Mouse (Mus musculus): ENCODE measurements around the gene Cct5. TPM values are rescaled to one million over a fixed set of nuclear protein-coding genes. Genes with fewer than 3 reads are reported as not detected.
"Not testable (repeated sequence)": the region's sequence is repeated elsewhere in the genome, so short reads cannot be mapped to it uniquely, and the experiment has no call there.

The Cct5 gene
- polyA plus RNA-seq, 1 experiment from 2014 or later: 574 TPM

DNA sequence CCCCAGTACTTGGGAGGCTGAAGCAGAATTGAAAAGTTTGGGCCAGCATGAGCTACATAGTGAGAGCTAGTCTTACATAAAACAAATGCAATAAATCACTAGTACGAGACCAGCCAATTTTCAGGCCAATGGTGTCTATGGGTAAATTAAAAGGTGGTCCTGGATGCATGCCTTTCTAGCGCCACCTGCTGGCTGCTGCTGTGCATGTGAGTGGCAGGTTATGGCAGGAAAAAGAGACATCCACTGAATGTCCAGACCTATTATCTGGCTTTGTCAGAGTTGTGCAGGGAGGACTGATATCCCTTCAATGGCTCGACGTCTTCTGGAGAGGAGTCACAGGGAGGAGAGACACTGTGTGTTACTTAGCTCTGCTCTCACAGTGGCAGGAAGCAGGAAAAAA, 15.1 kb downstream of the Cct5 start:
- Histone ChIP-seq H3K27ac (ENCODE audit: low read length) (no peak overlapping the region), H3K36me3 (ENCODE audit: insufficient read depth, low read length) (peaks cover 24% of the 10 kb centered on the region), H3K4me1 (ENCODE audit: insufficient read depth, low read length) (0 out of 2 replicates have a peak, but pooled peaks cover 3% of the 10 kb centered on the region), H3K9ac (replicated peaks; ENCODE audit: low read length) (no peak overlapping the region), H3K9me3 (ENCODE audit: low read length) (no peaks in the 10 kb centered on the region), H3K4me3 (ENCODE audit: low read length) (no peak overlapping the region), H3K27me3 (ENCODE audit: insufficient read depth, low read length) (no peaks in the 10 kb centered on the region), H3K4me2 (replicated peaks; ENCODE audit: low read depth, low read length) (no peak overlapping the region)
- 5% methylated on average over 4 of the region's 4 CpGs for WGBS
- ATAC-seq (ENCODE audit: low FRiP score, low TSS enrichment): peak; percentile 49; the same call in 1 of the 2 replicates

DNA sequence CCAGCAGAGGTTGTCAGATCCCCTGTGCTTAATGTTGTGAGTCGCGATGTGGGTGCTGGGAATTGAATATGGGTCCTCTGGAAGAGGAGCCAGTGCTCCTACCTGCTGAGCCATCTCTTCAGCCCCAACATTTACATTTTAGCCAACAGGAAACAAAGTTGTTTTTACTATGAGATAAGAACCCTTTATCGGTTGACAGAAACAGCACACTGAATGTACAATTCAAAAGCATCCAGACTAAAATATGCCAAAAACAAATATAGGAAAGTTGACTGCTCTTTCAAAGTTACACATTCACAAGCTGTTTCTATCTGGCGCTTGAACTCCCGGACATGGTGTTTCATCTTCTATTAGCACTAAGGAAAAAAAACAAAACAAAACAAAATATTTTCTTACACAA, 15.5 kb downstream of the Cct5 start:
- Histone ChIP-seq H3K27me3 (ENCODE audit: insufficient read depth, low read length) (no peaks in the 10 kb centered on the region), H3K36me3 (ENCODE audit: insufficient read depth, low read length) (peaks cover 20% of the 10 kb centered on the region), H3K4me1 (ENCODE audit: insufficient read depth, low read length) (0 out of 2 replicates have a peak, but pooled peaks cover 3% of the 10 kb centered on the region), H3K4me2 (replicated peaks; ENCODE audit: low read depth, low read length) (no peak overlapping the region), H3K27ac (ENCODE audit: low read length) (no peak overlapping the region), H3K9ac (replicated peaks; ENCODE audit: low read length) (no peak overlapping the region), H3K4me3 (ENCODE audit: low read length) (no peak overlapping the region), H3K9me3 (ENCODE audit: low read length) (no peaks in the 10 kb centered on the region)
- no peak for ATAC-seq (ENCODE audit: low FRiP score, low TSS enrichment)
- 77% methylated on average over 5 of the region's 5 CpGs for WGBS

DNA sequence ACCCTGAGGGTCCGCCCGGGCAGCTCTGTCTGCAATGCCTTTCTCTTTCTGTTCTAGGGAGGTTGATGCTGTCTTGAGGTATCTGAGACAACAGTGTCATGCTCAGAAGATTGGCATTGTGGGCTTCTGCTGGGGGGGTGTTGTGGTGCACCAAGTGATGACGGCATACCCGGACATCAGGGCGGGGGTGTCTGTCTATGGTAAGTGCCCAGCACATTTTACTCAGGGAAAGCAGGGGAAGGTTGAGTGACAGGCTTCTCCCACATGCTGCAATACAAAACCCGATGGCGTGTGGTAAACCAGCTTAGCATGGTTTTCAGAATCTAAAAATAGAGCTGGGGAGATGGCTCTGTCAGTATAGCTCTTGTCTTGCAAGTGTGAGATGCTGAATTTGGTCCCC, 16.4 kb downstream of the Cct5 start:
- ATAC-seq (ENCODE audit: low FRiP score, low TSS enrichment): no peak
- Histone ChIP-seq H3K4me1 (ENCODE audit: insufficient read depth, low read length) (0 out of 2 replicates have a peak, but pooled peaks cover 3% of the 10 kb centered on the region), H3K4me2 (replicated peaks; ENCODE audit: low read depth, low read length) (no peak overlapping the region), H3K36me3 (ENCODE audit: insufficient read depth, low read length) (peaks cover 11% of the 10 kb centered on the region), H3K27me3 (ENCODE audit: insufficient read depth, low read length) (no peaks in the 10 kb centered on the region), H3K4me3 (ENCODE audit: low read length) (no peak overlapping the region), H3K27ac (ENCODE audit: low read length) (no peak overlapping the region), H3K9me3 (ENCODE audit: low read length) (no peaks in the 10 kb centered on the region), H3K9ac (replicated peaks; ENCODE audit: low read length) (no peak overlapping the region)
- 75% methylated on average over 7 of the region's 7 CpGs for WGBS

DNA sequence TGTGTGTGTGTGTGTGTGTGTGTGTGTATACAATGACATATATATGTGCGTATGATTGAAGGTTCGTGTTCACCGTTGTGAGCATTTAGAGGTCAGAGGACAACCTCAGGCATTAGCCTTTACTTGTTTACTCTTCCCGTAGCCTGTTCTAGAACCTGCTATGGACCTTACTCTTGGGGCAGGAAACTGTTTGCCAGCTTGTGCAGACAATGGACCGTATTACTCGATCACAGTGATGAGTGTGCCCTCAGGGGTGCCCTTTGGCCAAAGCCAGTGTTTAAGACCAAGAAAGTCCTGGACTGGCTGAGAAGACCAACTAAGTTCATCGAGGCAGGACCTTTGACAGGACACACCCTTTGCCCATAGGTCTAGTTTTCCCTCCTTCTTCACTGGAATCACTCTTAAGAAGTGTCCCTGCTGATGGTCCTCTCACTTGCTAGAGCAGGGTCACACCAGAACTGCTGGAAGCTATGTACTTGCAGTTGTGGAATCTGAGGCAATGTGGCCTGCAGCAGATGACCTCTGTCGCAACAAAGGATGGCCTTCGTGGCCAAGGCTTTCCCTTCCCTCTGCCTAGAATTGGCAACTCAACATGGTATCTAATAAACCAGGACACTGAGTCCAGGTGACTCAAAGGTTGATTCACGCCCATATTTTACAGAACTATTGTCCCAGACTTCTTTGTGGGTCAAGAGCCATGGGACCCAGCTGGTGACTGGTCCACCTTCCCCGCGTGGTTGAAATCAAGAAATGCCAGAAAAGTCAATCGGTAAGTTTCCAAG, 18.1 kb downstream of the Cct5 start:
- Histone ChIP-seq H3K27ac (ENCODE audit: low read length) (no peak overlapping the region), H3K4me3 (ENCODE audit: low read length) (no peak overlapping the region), H3K9ac (replicated peaks; ENCODE audit: low read length) (no peak overlapping the region), H3K36me3 (ENCODE audit: insufficient read depth, low read length) (no peaks in the 10 kb centered on the region), H3K27me3 (ENCODE audit: insufficient read depth, low read length) (no peaks in the 10 kb centered on the region), H3K4me2 (replicated peaks; ENCODE audit: low read depth, low read length) (no peak overlapping the region), H3K9me3 (ENCODE audit: low read length) (no peaks in the 10 kb centered on the region), H3K4me1 (ENCODE audit: insufficient read depth, low read length) (no peaks in the 10 kb centered on the region)
- WGBS: 91% methylated on average over 13 of the region's 13 CpGs
- ATAC-seq (ENCODE audit: low FRiP score, low TSS enrichment): no peak

DNA sequence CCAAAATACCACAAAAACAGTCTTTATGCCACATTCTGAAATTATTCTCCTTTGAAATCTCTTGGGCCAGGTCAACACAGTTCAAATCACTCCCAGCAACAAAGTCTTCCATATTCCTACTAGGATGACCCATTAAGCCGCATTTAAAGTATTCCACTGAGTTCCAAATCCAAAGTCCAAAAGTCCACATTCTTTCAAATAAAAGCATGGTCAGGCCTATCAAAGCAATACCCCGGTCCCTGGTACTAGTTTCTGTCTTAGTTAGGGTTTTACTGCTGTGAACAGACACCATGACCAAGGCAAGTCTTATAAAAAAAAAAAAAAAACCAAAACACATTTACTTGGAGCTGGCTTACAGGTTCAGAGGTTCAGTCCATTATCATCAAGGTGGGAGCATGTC, 20.5 kb downstream of the Cct5 start:
- not testable (repeated sequence) for H3K4me3 ChIP-seq (ENCODE audit: low read length); H3K27me3 ChIP-seq (ENCODE audit: insufficient read depth, low read length); H3K4me2 ChIP-seq (replicated peaks; ENCODE audit: low read depth, low read length); H3K36me3 ChIP-seq (ENCODE audit: insufficient read depth, low read length); H3K9me3 ChIP-seq (ENCODE audit: low read length); H3K27ac ChIP-seq (ENCODE audit: low read length); H3K9ac ChIP-seq (replicated peaks; ENCODE audit: low read length); H3K4me1 ChIP-seq (ENCODE audit: insufficient read depth, low read length); ATAC-seq (ENCODE audit: low FRiP score, low TSS enrichment)
- 86% methylated on average over 2 of the region's 2 CpGs for WGBS

DNA sequence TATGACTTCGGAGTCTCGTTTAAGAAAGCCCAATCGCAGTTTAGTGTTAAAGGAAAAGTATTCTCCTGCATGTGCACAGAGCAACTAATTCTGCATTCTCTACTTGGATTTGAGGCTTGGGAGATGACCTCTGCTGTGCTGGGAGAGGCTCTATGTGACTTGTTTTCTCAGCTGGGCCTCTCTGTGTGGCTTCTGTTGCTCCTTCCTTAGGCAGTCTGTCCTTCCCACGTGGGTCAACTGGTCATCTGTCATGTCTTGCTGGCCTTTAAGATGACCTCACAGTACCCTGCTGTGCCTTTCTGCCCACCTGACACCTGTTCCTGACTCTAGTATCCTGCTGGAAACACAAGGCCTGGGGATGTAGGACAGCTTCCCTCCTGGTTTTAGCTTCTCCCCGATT, 25.5 kb downstream of the Cct5 start:
- WGBS: 64% methylated on average over 5 of the region's 5 CpGs
- ATAC-seq (ENCODE audit: low FRiP score, low TSS enrichment): no peak
- Histone ChIP-seq H3K27me3 (ENCODE audit: insufficient read depth, low read length) (no peaks in the 10 kb centered on the region), H3K4me1 (ENCODE audit: insufficient read depth, low read length) (no peaks in the 10 kb centered on the region), H3K27ac (ENCODE audit: low read length) (no peak overlapping the region), H3K9me3 (ENCODE audit: low read length) (no peaks in the 10 kb centered on the region), H3K4me3 (ENCODE audit: low read length) (no peak overlapping the region), H3K4me2 (replicated peaks; ENCODE audit: low read depth, low read length) (no peak overlapping the region), H3K36me3 (ENCODE audit: insufficient read depth, low read length) (no peaks in the 10 kb centered on the region), H3K9ac (replicated peaks; ENCODE audit: low read length) (no peak overlapping the region)

DNA sequence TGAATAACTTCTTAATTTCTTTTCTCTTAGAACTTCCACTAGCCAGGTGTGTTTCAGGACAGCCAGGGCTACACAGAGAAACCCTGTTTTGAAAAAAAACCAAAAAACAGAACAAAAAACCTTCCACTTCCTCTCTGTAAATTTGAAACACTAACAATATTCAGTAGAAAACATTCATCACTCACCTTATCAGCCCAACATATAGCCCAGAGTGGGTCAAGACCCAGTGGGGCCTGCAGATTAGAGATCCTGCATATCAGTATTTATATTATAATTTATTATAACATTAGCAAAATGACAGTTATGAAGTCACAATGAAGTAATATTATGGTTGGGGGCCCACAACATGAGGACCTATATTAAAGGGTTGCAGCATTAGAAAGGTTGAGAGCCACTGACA, 27.9 kb downstream of the Cct5 start:
- no peaks in the 10 kb centered on the region for H3K27me3 ChIP-seq (ENCODE audit: insufficient read depth, low read length)
- no peak overlapping the region for H3K9ac ChIP-seq (replicated peaks; ENCODE audit: low read length)
- H3K27ac ChIP-seq (ENCODE audit: low read length): no peak overlapping the region
- no peaks in the 10 kb centered on the region for H3K36me3 ChIP-seq (ENCODE audit: insufficient read depth, low read length)
- no peak overlapping the region for H3K4me3 ChIP-seq (ENCODE audit: low read length)
- no peak overlapping the region for H3K4me2 ChIP-seq (replicated peaks; ENCODE audit: low read depth, low read length)
- H3K4me1 ChIP-seq (ENCODE audit: insufficient read depth, low read length): peaks cover 11% of the 10 kb centered on the region
- no peak for ATAC-seq (ENCODE audit: low FRiP score, low TSS enrichment)
- H3K9me3 ChIP-seq (ENCODE audit: low read length): no peaks in the 10 kb centered on the region

DNA sequence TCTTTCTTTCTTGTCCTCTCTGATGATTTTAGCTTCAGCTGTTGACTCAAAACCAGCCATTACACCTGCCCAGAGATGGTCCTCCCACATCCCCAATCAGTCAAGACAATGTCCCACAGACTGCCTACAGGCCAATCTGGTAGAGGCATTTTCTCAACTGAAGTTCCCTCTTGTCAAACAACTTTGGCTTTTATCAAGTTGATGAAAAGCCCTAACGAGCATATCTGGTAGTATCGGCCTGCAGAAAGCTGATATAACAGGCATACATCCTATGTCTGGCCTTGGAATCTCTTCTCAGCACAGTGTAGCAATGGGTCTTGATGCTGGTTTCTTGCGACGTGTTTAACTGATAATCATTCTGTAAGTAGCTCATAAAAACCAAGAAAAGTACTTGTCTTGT, 28.3 kb downstream of the Cct5 start:
- WGBS: 92% methylated on average over 4 of the region's 4 CpGs
- Histone ChIP-seq H3K4me1 (ENCODE audit: insufficient read depth, low read length) (peaks cover 15% of the 10 kb centered on the region), H3K27ac (ENCODE audit: low read length) (no peak overlapping the region), H3K9me3 (ENCODE audit: low read length) (no peaks in the 10 kb centered on the region), H3K36me3 (ENCODE audit: insufficient read depth, low read length) (no peaks in the 10 kb centered on the region), H3K4me3 (ENCODE audit: low read length) (no peak overlapping the region), H3K4me2 (replicated peaks; ENCODE audit: low read depth, low read length) (no peak overlapping the region), H3K9ac (replicated peaks; ENCODE audit: low read length) (no peak overlapping the region), H3K27me3 (ENCODE audit: insufficient read depth, low read length) (no peaks in the 10 kb centered on the region)
- no peak for ATAC-seq (ENCODE audit: low FRiP score, low TSS enrichment)

DNA sequence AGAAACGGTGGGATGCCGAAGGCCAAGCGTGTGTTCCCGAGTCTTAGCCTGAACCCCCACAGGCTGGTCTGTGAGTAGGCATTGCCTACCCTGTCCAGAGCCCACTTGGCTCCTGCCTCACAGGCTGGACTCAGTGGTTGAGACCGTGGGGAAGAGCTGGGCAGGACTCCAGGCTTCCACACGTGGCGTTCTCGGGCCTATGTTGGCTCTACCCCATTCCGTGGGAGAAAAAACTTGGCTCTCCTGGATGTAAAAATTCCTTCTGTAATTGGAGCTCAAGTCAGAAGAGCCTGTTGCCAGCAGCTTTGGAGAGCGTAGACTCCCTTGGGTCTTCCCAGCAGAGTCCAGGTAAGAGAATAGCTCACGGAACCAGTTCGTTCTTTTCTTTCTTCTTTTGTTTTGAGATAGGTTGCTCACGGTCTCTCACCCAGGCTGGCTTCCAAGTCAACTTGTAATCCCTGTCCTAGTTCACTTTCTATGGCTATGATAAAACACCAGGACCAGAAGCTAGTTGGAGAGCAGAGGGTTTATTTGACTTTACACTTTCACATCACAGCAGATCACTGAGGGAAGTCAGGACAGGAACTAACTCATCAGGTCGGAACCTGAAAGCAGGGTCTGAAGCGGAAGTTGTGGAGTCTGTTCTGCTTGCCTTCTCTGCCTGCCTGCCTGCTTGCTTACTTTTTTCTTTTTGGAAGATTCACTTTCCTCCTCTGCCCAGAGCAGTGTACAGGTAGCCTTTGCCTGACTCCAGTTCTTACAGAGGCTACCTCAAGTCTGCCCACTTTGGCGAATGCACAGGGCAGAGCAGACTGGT, 29.5 kb downstream of the Cct5 start:
- Histone ChIP-seq H3K4me3 (ENCODE audit: low read length) (no peak overlapping the region), H3K9ac (replicated peaks; ENCODE audit: low read length) (no peak overlapping the region), H3K9me3 (ENCODE audit: low read length) (no peaks in the 10 kb centered on the region), H3K4me2 (replicated peaks; ENCODE audit: low read depth, low read length) (no peak overlapping the region), H3K27ac (ENCODE audit: low read length) (no peak overlapping the region), H3K4me1 (ENCODE audit: insufficient read depth, low read length) (peaks cover 18% of the 10 kb centered on the region), H3K36me3 (ENCODE audit: insufficient read depth, low read length) (no peaks in the 10 kb centered on the region), H3K27me3 (ENCODE audit: insufficient read depth, low read length) (no peaks in the 10 kb centered on the region)
- ATAC-seq (ENCODE audit: low FRiP score, low TSS enrichment): no peak
- WGBS: 86% methylated on average over 16 of the region's 16 CpGs

DNA sequence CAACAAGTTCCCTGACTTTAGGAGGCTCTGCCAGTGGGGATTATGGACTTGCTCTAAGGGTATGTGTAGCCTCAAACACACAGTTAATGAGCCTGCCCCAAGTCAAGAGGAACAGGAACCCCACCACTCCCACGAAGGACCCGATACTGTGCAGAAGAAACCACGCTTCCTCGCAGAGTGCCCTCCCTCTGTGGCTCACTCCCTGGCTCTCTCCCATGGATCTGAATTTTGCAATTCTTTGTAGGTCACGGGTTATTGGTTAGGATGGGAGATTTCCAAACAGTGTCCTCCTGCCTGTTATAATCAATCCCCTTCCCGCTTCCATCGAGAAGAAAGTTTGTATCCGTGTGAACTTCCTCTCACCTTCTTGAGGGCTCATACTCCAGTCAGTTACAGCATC, 30.6 kb downstream of the Cct5 start:
- Histone ChIP-seq H3K9ac (replicated peaks; ENCODE audit: low read length) (no peak overlapping the region), H3K27ac (ENCODE audit: low read length) (no peak overlapping the region), H3K27me3 (ENCODE audit: insufficient read depth, low read length) (no peaks in the 10 kb centered on the region), H3K4me2 (replicated peaks; ENCODE audit: low read depth, low read length) (no peak overlapping the region), H3K9me3 (ENCODE audit: low read length) (no peaks in the 10 kb centered on the region), H3K4me1 (ENCODE audit: insufficient read depth, low read length) (peaks cover 18% of the 10 kb centered on the region), H3K36me3 (ENCODE audit: insufficient read depth, low read length) (no peaks in the 10 kb centered on the region), H3K4me3 (ENCODE audit: low read length) (no peak overlapping the region)
- no peak for ATAC-seq (ENCODE audit: low FRiP score, low TSS enrichment)
- 76% methylated on average over 8 of the region's 8 CpGs for WGBS
